Mouse (Mus musculus) brain, embryonic 14.5 days (tissue): ENCODE data around the gene Vav3.

Experiments
- CTCF ChIP-seq: fragments of 200-500 bp; IDR thresholded peaks from 2 replicates; pipeline ENCODE4 v1.5.1; 2012; ENCODE audit warnings: inconsistent platforms, mild to moderate bottlenecking, moderate library complexity, borderline replicate concordance; ENCODE audit not compliant: insufficient read depth, insufficient read length; ENCODE audit errors: extremely low read depth
- POLR2A ChIP-seq: fragments of 200-500 bp; IDR thresholded peaks from 2 replicates; pipeline ENCODE4 v1.6.1; 2012; ENCODE audit warnings: mild to moderate bottlenecking, inconsistent platforms, borderline replicate concordance; ENCODE audit not compliant: poor library complexity, insufficient read depth, insufficient read length, severe bottlenecking; ENCODE audit errors: extremely low read depth

DNA sequence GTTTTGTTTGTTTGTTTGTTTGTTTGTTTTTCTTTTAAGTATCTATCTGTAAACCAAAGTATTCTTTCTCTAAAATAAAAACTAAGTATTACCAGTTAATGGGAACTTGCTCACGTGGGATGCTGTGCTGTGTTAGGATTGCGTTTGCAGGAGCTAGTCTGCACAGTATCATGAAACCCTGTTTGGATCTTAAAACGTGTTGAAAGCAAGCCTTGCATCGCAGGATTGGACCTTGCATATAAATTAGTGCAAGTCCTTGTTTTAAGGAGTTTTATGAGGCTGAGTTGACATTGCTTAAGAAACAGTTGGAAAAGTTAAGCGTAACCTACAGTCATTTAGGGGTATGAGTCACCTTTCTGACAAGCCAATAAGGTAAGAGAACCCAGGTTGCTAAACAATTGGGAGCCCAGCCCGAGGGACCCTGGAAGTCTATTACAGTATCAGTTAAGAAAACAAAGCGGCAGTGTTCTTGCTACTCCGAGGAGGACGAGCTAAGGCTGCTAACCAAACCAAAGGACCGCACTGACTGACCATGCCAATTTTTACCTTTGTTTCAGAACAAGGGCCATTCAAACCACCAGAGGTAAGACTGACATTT, 233.2 kb downstream of the Vav3 start:
- TF ChIP-seq CTCF: no peak
- TF ChIP-seq POLR2A: no peak
